Mouse (Mus musculus) monocyte, adult 2 months (primary cell): ENCODE results near the gene Sf3b1.
"Not testable (repeated sequence)": the region's sequence is repeated elsewhere in the genome, so short reads cannot be mapped to it uniquely, and the experiment has no call there.

Source experiments
- DNase-seq, 2 experiments: peaks; one replicate each; pipeline ENCODE4 v3.0.0; 2022; ENCODE audit warnings: low spot score in 2 of 2, low read depth in 1 of 2

Sf3b1 gene

DNA sequence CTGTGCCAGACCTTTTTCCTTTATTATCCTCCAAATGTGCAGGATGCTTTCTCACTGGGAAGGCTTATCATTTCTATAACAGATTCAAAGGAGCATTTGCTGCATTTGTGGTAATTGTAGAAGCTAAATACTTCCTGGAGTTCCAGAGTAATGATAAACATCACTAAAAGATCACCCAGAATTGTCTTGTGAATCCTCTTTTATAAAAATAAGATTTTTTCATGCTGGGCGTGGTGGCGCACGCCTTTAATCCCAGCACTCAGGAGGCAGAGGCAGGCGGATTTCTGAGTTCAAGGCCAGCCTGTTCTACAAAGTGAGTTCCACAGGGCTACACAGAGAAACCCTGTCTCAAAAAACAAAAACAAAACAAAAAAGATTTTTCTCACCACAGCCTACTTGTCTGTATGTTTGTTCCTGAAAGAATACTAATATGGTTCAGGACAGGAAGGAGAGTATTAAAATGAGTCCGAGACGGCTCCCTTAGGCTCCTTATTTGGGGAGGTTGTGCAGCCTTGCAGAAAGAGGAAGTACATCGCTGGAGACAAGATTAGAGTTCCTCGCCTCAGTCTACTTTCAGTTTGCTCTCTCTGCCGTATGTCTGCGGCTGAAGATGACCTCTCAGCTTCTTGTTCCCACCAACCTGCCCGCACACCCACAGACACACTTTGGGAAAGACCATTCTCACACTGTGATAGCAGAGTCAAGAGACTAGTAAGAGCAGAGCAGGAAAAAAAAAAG, 1.4 kb upstream of the Sf3b1 start:
- DNase-seq = peak; percentile 37 to 52

DNA sequence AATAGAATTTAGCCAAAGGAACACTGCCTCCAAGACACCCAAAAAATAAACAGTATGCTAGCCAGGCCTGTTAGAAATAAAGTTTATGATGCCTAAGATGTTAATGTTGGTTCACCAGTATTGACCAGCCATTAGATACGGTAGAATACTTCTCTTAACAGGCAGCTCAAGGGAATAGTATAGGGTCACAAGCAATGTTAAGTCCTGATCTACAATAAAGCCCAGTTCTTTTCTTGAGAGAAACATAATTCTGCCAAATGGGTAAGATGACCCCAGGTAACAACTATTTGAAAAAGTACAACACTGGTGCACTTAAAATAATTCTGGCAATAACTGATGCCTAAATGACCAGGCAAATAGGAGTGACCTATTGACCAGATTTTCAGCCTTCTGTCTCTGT, 685 bp upstream of the Sf3b1 start:
- no peak for DNase-seq

DNA sequence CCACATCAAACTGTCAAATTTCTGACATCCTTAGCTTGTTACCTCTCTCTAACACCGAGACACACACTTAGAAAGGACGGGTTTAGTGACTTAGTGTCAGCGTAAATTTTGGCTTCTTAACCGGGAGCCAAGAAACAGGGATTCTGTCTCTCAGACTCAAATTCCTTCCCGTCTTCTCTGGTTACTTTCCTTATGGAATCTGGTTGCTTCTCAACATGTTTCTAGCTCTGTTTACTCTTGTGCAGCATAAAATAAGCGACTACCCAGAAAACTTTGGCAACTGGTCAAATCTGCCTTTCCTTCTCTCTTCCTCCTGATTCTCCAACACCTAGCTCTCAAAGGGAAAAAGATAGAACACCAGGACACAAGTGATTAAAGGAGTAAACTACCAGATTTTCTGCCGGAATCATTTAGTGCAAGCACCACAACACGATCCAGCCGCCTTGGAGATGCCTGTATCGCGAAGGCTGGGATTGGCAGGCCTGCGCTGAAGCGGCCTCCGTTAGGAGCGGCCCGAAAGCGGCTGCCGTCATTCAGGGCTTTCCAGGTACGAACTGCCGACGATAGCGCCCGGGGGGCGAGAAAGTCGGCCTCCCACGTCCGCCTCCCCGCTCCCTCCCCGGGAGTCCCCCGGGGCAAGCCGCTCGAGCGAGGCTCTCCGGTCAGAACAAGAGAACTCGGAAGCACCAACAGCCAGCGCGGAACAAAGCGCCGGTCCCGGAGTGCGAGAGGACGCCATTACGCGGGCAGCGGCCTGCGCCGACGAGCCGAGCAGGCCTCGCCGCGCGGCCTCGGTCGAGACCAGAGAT, 633 bp downstream of the Sf3b1 start:
- no peak for DNase-seq

DNA sequence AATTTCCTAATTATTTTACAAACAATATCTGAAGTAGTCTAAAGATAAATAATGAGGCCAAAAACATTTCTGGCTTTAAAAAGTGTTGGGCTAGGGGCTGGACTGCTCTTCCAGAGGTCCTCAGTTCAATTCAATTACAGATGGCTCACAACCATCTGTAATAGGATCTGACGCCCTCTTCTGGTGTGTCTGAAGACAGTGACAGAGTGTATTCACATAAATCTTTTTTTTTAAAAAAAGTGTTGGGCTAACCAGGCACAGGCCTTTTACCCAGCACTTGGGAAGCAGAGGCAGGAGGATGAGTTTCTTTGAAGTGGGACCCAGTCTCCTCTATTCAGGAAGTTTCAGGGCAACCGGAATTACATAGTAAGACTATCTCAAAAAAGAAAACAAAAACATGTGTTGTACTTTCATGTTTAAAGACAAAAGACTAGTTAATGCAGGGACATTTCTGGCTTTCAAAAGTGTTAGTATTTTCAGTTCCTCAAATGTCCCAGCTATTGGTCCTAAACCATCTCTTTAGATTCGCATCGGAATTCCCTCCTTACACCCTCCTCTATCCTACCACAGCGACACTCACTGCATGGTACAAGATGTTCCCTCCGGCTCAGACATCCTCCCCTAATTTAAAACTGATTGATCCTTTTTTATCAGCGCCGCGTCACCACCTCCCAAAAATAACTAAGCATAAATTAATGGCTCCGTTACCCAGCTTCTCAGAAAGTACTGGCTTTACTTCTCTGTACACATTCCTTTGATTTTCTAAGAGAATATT, 1.4 kb downstream of the Sf3b1 start:
- DNase-seq = no peak

DNA sequence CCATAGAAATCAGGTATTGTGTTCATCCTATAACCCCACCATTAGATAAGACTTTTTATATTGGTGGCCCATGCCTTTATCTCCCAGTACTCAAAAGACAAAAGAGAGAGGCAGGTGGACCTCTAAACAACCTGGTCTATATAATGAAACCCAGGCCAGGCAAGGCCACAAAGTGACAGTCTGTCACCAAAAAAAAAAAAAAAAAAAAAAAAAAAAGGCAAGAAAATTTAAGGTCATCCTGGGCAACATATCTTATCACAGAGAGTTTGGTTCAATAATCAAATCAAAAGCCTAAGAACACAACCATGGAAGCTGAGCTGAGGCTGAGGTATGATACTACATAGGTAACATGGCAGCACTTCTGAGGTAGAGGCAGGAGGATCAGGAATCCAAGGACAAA, 5.4 kb downstream of the Sf3b1 start:
- no peak for DNase-seq

DNA sequence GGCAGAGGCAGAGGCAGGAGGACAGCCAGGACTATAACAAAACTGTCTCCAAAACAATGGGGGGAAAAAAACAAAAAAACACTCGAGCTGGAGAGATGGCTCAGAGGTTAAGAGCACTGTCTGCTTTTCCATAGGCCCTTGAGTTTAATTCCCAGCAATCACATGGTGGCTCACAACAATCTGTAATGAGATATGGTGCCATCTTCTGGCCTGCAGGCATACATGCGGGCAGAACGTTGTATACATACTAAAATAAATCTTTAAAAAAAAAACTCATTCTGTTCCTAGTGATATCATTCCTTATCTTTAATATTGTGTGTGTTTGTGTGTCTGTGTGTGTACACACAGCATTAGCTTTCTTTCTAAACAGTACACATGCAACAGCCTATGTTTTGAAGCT, 14.8 kb downstream of the Sf3b1 start:
- DNase-seq = no peak

DNA sequence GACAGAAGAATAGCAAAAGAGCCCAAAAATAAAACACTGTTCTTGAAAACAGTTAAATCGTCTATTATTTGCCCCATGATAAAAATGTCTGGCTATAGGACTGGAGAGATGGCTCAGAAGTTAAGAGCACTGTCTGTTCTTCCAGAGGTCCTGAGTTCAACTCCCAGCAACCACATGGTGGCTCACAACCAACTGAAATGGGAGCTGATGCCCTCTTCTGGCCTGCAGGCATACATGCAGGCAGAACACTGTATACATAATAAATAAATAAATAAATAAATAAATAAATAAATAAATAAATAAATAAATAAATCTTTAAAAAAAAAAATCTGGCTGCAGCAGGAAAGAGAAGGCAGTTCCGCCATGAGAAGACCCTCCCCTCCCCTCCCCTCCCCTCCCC, 19.0 kb downstream of the Sf3b1 start:
- DNase-seq = not testable (repeated sequence)

DNA sequence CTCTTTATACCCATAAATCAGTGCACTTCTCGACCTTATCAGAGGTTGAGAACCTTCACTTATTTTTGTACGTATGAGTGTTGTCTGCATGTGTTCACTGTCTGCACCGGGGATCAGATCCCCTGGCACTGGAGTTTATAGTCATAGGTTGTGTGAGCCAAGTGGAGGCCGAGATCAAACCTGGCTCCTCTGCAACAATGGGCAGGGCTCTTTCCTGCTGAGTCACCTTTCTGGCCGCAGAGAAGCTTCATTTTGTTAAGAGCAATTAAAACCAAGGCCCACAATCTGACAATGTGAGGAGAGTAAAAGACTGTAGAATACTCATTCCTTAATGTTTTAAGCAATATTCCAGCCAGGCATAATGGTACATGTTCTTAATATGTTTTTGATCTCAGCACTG, 33.7 kb downstream of the Sf3b1 start:
- no peak for DNase-seq

DNA sequence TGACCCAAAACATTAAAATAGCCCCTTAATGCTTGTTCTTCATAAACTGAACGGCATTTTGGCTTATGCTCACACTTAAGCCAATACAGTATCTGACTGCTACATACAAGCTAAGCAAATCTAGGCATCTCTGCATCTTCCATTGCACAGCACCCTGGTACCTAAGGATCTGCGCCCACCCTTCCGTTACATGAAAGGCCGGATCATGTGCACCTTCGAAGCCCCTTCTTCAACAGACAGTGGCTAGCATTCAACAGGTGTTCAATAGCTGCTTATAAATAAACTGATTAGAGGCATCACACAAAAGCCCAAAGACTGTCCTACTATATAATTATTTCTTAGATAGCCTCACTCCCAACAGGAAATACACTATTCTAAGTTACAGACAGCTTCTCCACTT, 41.0 kb downstream of the Sf3b1 start:
- DNase-seq = no peak

DNA sequence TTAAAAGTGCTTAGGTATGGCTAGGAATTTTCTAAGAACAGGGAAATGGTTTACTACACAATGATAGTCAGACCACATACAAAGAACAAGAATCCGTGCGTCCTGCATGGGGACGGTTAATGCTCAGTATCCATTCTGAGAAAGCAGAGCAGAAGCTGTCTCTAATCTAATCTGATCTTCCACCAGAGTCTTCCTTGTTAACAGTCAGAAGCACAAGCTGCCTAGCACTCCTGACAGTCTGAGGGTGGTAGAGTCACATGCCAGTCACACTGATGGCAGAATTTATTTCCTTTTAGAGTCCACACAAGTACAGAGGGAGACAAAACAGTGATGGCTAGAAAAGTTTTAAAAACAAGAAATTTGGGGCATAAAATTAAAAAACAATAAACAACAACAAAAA, 41.5 kb downstream of the Sf3b1 start:
- DNase-seq = no peak

DNA sequence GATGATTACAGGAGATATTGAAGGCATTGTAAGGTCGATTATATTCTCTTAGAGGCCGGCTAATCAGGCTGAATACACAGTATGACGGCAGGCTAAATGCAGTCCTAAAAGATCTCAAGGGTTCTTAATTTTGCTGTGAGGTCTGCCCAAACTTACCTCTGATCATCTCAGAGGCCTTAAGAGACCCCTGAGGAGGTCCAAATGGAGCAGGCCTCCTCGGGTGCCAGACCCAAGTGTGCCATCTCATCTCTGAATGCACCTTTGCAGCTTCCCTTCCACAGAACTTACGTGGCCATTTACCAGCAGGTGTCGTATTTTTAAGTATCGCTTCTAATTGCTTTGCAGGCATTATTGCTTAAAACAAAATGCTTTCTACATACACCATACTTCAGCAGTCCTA, 43.1 kb downstream of the Sf3b1 start:
- DNase-seq = no peak

DNA sequence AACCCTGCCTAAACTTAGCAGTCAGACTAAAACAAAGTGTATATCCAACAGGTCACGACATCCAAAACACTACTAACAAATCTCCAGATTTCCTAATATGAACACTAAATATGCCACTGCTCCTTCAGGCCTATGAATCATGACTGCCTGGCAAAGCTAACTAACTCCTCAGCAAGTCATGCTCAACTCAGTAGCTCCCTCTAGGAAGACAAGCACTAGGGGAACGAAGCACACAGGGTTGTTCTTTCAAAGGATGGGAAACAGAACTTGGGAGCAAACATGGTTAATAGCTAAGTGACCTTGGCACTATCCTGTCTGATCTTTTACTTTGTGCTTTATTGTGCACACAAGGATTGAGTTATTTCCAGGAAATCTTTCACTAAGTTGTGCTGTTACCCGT, 43.9 kb downstream of the Sf3b1 start:
- no peak for DNase-seq

DNA sequence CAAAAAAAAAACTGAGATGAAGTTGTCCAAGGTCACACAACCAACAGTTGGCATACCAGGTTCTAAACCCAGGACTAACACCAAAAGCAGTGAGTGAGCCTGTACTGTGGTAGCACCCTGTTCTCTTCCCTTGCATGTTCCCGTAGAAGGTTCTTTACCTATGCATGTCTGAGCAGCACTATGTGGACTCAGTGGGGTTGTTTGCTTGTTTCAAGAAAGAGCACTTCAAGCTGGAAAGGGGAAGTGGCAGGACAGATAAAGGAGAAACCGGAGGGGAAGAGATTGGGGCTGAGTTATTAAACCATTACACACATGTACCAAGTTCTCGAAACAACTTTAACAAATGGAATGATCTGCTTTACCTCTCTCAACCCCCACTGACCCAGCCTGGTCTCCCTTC, 44.6 kb downstream of the Sf3b1 start:
- no peak for DNase-seq

DNA sequence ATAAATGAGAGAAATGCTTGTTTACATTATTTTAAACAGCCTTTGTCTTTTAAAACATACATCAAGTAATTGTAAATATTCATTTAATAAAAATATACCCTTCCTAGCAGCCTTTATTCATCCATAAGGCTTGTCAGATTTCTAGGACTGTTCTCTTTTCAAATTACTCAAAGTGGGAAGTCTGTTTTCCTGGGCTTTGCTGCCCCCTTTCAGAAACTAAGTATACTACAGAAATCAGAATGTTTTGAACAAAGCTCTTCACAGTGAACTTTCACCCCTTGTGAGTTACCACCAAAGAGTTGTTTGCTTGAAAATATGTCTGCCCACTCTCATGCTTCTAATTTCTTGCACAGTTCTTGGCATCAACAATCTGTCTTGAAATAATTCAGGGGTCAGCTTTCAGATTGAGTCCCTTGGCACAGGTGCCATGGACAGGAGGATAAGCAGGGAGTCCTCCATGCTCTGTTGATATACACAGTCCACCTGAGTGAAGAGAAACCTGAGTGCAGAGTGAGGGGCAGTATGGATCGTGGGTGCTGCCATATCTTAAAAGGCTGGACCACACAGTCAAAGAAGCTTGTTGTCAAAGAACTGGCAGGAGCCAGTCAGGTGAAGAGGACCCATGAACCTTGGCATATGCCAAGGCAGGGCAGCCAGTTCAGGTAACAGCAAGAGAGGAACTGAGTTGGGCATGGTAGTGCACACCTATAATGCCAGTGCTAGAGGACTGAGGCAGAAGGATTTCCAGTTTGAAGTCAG, 47.9 kb downstream of the Sf3b1 start:
- no peak for DNase-seq

DNA sequence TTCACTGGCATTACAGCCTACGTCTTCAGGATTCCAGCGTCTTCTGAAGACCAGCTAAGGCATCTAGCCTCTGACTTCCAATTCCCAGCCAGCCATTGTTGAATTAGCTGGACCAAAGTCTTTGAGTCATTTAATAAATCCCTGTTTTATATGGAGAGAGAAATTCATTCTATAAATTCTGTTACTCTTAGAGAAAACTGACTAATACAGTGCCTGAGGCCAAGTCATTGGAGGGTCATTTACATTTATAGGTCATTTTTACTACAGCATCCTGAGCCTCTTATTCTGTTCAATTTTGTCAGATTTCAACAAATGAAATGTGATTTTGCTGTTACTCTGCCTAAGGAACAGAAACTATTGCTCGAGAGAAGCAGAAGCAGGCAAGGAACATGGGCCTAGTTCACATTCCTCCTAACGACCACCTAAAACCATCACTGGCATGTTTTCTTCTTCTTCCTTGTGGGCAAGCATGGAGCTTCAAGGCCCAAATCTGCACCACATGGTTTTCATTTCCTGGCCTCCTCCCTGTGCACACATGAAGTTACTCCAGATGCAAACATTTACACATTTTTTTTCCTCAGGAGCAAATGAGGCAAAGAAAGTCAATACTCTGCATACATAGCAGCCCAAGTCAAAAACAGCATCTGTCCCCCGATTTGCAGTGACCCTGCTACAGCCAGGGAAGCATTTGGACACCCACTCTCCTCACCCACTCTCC, 55.4 kb downstream of the Sf3b1 start:
- DNase-seq = no peak

DNA sequence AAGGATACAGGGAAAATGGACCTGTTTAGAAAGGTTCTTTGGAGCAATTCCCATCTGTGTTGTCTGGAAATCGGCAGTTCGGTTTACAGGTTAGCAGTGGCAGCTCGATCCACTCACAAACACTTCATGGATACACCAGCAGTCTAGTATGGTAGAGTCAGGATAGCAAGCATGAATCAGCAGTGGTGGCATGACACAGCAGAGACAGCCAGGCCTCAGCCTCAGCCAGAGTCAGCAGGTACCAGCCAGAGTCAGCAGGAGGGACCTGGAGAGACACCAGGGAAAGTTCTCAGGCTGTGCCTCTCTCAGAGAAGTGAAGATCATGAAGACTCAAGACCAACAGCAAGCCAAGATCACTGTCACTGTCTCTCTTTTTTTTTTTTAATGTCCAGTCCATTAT, 60.4 kb downstream of the Sf3b1 start:
- no peak for DNase-seq

DNA sequence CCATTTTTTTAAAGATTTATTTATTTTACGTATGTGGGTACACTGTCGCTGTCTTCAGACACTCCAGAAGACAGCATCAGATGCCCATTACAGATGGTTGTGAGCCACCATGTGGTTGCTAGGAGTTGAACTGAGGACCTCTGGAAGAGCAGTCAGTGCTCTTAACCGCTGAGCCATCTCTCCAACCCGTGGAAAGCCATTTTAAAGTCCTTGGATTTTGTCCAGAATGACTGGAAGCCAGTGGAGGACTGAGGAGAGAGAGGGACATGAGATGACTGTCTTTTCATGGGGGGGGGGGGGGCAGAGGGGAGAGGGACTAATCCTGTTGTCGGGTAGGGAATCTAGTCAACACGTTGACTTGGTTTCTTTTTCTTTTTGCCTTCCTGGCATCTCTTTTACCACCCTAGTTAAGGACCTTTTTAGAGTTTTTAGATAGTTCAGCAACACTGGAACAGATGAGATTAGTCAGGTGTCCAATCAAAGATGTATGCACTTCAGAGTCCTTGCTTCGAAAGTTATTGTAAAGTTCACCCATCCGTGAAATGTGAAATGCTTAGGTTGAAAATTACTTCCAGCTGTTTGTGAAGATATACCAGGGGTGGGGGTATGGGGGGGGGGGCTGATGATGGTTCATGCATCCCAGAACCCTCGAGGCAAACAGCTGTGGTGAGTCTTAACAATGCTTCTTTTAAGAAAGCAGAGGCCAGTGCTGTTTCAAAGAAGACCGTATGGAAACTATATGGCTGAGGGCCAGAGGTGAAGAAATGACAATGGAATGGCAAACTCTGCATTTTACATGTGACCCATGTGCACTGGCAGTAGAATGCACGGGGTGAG, 61.9 kb downstream of the Sf3b1 start:
- DNase-seq = no peak

DNA sequence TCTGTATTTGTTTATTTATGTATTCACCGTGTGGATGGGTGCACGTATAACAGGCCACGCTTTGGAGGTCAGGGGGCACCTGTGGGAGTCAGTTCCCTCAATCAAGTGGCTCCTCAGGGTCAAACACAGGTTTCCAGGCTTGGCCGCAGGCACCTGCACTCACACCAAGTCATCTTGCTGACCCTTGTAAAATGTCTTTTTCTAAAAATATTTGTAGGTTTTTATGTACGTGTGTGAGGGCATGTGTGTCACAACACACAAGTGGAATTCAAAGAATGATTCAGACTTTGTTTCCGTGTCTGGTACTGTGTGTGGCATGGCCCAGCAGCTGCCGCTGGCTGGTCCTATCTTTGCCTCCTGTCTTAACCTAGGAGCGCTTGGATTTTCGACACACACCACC, 65.6 kb downstream of the Sf3b1 start:
- DNase-seq = no peak

DNA sequence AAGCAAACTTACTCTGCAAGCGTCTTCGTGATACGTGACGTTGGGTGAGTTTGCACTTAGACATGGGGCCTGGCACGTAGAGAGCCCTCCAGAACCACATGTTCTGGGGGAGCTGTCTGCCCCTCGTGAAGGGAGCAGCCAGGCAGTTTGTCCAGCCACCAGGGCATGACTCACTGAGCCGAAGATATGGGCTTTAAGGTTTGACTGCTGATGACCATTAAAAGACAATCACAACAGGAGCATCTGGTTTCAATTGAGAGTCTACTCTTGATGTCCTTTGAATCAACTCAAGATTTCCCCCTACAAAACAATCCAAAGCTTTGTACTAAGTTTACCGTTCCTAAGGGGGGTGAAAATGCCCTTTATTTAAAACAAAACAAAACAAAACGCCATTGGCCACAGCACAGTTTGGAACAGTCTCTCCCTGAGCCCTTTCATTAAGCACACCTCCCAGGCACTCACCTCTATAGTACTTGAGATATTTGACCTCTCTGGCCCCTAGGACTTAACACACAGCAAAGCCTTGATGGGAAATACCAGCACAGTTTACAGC, 66.6 kb downstream of the Sf3b1 start:
- DNase-seq = no peak
